Mouse (Mus musculus) limb, embryonic 14.5 days (tissue): ENCODE results near the gene Col18a1. TPM values are rescaled to one million over a fixed set of nuclear protein-coding genes. Genes with fewer than 3 reads are reported as not detected.

ENCODE experiments used
- ATAC-seq: fragments of 200-750 bp; cut with Nextera tagmentation; 2 replicates; pipeline ENCODE4 v1.8.0; 2017; ENCODE audit warnings: low read depth, moderate number of reproducible peaks, moderate TSS enrichment; ENCODE audit not compliant: low FRiP score
- DNase-seq: peaks from one replicate; pipeline ENCODE4 v3.0.0-alpha.2; 2015; ENCODE audit warnings: low spot score
- H3K27ac ChIP-seq: fragments of 300-500 bp; sonication (generic); replicated peaks from 2 replicates; pipeline ENCODE4 v1.5.1; 2014; ENCODE audit warnings: low read depth, mild to moderate bottlenecking, low read length, moderate library complexity, mixed read lengths
- H3K27me3 ChIP-seq: fragments of 300-500 bp; sonication (generic); 2 replicates; pipeline ENCODE4 v1.6.1; 2014; ENCODE audit warnings: low read length, mixed read lengths; ENCODE audit not compliant: control insufficient read depth, insufficient read depth
- H3K36me3 ChIP-seq: fragments of 300-500 bp; sonication (generic); 2 replicates; pipeline ENCODE4 v1.6.1; 2014; ENCODE audit warnings: mild to moderate bottlenecking, low read length, moderate library complexity, mixed read lengths; ENCODE audit not compliant: control insufficient read depth, insufficient read depth
- H3K4me1 ChIP-seq: fragments of 300-500 bp; sonication (generic); 2 replicates; pipeline ENCODE4 v1.6.1; 2014; ENCODE audit warnings: antibody characterized with exemption, low read length, mixed read lengths; ENCODE audit not compliant: control insufficient read depth, insufficient read depth
- H3K4me2 ChIP-seq: fragments of 300-500 bp; sonication (generic); replicated peaks from 2 replicates; pipeline ENCODE4 v1.6.1; 2014; ENCODE audit warnings: low read depth, mild to moderate bottlenecking, low read length, moderate library complexity; ENCODE audit not compliant: severe bottlenecking
- H3K4me3 ChIP-seq: fragments of 300-500 bp; sonication (generic); replicated peaks from 2 replicates; pipeline ENCODE4 v1.5.1; 2014; ENCODE audit warnings: low read length
- H3K9ac ChIP-seq: fragments of 300-500 bp; sonication (generic); 2 replicates; pipeline ENCODE4 v1.6.1; 2014; ENCODE audit warnings: mild to moderate bottlenecking, low read depth, low read length, moderate library complexity; ENCODE audit not compliant: severe bottlenecking
- H3K9me3 ChIP-seq: fragments of 300-500 bp; sonication (generic); 2 replicates; pipeline ENCODE4 v1.6.1; 2016; ENCODE audit warnings: low read length; ENCODE audit not compliant: control insufficient read depth
- POLR2A ChIP-seq: fragments of 200-500 bp; IDR thresholded peaks from 2 replicates; pipeline ENCODE4 v1.8.0; 2012; ENCODE audit warnings: inconsistent platforms, mild to moderate bottlenecking, moderate library complexity, borderline replicate concordance; ENCODE audit not compliant: insufficient read depth, insufficient read length; ENCODE audit errors: extremely low read depth
- WGBS: fragments of 180-500 bp; shearing (Covaris S2); extraction: QIAGEN DNeasy Blood & Tissue Kit; methylation state at CpG from one replicate; pipeline ENCODE4 v1.1.7; 2014; 5-methylcytosine and 5-hydroxymethylcytosine counted together
- polyA plus RNA-seq, 2 experiments: library from polyadenylated mRNA; depleted of rRNA in 1 of 2; stranded (reverse) in 1 of 2; unstranded in 1 of 2; fragments of >200 nt; fragmentation: Nextera tagmentation in 1 of 2; extraction: Ambion mirVana in 1 of 2; gene quantifications; 2 replicates each; pipeline versions ENCODE4 v1.2.1 to v1.2.3; 2012 to 2014

Gene Col18a1
- polyA plus RNA-seq, 2 experiments = 66.4 to 77.8 TPM

DNA sequence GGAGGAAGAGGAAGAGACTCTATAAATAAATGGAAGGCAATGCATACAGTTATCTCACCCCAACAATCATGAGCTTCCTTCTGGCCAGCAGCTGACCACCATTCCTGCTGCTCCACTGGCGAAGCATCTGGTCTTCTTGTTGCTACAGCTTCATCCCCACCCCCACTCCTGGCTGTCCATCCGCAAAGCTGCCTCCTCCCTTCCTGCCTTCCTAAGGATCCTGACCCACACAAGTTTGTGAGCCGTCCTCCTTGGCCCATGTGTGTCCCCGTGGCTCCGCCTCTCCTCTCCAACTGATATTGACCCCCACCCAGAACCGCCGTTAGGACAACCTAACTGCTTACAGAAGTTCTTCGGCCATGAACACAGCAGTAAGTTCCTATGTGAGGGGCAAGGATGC, 16.3 kb downstream of the Col18a1 start:
- H3K27ac ChIP-seq = no peak overlapping the region
- no peak for DNase-seq
- WGBS = 43% methylated on average over 8 of the region's 8 CpGs
- H3K4me3 ChIP-seq = no peak overlapping the region
- peaks cover 23% of the 10 kb centered on the region for H3K4me1 ChIP-seq
- H3K36me3 ChIP-seq = no peaks in the 10 kb centered on the region
- no peak for TF ChIP-seq POLR2A
- ATAC-seq = no peak
- no peak overlapping the region for H3K9ac ChIP-seq
- H3K27me3 ChIP-seq = no peaks in the 10 kb centered on the region
- no peak overlapping the region for H3K4me2 ChIP-seq
- no peaks in the 10 kb centered on the region for H3K9me3 ChIP-seq

DNA sequence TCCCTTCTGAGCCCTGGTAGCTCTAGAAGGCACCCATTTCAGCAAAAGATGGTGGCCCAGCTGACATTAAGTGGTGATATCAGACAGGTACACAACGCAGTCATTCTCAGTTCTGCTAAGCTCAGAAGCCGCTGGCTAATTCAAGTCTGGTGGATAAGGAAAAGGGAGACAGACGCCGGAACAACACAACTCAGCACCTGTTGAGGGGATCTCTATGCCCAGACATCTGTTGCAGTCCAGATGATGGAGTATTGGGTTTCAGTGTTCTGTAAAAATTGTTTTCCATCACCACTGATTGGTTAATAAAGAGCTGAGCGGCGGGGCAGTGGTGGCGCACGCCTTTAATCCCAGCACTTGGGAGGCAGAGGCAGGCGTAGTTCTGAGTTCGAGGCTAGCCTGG, 18.8 kb downstream of the Col18a1 start:
- H3K4me1 ChIP-seq = peaks cover 23% of the 10 kb centered on the region
- no peak for ATAC-seq
- peak; percentile 49 for DNase-seq
- no peak overlapping the region for H3K27ac ChIP-seq
- no peak overlapping the region for H3K4me2 ChIP-seq
- H3K36me3 ChIP-seq = no peaks in the 10 kb centered on the region
- no peaks in the 10 kb centered on the region for H3K9me3 ChIP-seq
- no peak for TF ChIP-seq POLR2A
- no peak overlapping the region for H3K4me3 ChIP-seq
- no peak overlapping the region for H3K9ac ChIP-seq
- H3K27me3 ChIP-seq = no peaks in the 10 kb centered on the region
- 87% methylated on average over 10 of the region's 10 CpGs for WGBS

DNA sequence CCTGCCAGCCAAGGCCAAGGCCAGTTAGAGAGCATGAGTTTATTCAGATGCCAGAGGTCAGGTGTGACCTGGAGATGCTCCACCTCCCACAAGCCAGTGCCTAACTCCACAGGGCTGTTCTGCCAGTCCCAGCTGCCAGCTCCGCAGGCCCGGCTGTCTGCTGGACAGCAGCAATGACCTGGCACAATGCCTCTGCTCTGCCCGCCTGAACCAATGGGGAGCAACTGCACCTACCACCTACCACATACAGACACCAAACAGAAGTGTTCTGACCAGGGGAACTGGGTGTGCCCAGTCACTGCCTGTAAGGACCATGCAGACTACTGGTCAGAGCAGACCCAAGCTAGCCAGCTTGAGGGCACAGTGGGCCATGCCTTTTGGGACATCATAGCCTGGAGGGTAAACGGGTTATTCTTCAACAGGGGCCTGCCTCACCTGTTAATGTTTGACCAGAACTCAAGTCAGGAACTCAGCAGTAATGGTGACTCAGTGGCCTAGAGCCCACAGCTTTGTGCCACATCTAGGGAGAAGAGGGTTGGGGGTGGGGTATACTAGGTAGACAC, 19.4 kb downstream of the Col18a1 start:
- ATAC-seq (no peak), DNase-seq (no peak)
- Histone ChIP-seq H3K4me3 (no peak overlapping the region), H3K27ac (no peak overlapping the region), H3K27me3 (no peaks in the 10 kb centered on the region), H3K9ac (no peak overlapping the region), H3K4me2 (no peak overlapping the region), H3K9me3 (no peaks in the 10 kb centered on the region), H3K4me1 (peaks cover 19% of the 10 kb centered on the region), H3K36me3 (no peaks in the 10 kb centered on the region)
- 82% methylated on average over 4 of the region's 4 CpGs for WGBS
- TF ChIP-seq POLR2A = no peak

DNA sequence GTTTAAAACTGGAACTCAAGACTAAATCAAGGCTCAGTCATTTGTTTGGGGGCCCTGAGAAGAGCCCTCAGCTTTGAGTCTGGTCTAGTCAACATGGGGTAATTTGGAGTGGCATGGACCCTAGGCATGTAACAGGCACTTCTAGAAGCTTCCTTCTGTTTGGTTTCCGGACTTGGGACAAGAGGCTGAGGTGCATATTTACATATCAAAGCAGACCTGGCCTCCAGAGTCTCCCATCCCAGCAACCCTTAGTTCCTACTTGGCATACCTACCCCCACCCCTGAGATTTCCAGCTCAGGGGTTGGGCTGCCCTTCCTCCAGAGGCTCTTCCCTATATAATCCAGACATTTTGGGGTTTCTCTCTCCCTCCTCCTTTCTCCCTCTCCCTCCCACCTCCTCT, 20.4 kb downstream of the Col18a1 start:
- H3K4me2 ChIP-seq = no peak overlapping the region
- ATAC-seq (no peak), DNase-seq (no peak)
- no peak overlapping the region for H3K4me3 ChIP-seq
- no peak for TF ChIP-seq POLR2A
- H3K4me1 ChIP-seq = peaks cover 9% of the 10 kb centered on the region
- 64% methylated on average over 1 of the region's 1 CpGs for WGBS
- H3K36me3 ChIP-seq = no peaks in the 10 kb centered on the region
- no peak overlapping the region for H3K9ac ChIP-seq
- no peaks in the 10 kb centered on the region for H3K9me3 ChIP-seq
- H3K27ac ChIP-seq = no peak overlapping the region
- no peaks in the 10 kb centered on the region for H3K27me3 ChIP-seq

DNA sequence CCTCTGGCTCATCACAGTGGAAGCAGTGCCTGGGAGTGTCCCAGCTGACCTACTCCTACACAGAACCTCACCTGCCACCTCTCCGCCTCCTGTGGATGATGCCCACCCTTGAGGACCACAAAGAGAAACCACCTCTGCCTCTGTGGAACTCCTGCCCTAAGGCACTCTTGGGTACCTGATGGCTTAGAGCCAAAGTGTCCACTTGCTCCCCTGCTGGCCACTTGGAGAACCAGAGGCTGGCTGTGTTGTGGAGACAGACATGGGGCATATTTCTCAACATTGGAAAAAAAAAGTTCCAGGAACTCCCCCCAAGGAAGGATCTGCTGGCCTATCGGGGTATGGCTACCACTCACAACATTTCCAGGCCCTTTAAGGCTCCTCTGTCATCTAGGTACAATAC, 22.0 kb downstream of the Col18a1 start:
- Histone ChIP-seq H3K9me3 (no peaks in the 10 kb centered on the region), H3K36me3 (no peaks in the 10 kb centered on the region), H3K27me3 (no peaks in the 10 kb centered on the region), H3K9ac (no peak overlapping the region), H3K4me1 (no peaks in the 10 kb centered on the region), H3K27ac (no peak overlapping the region), H3K4me2 (no peak overlapping the region), H3K4me3 (no peak overlapping the region)
- no peak for TF ChIP-seq POLR2A
- no peak for ATAC-seq
- DNase-seq = no peak
- 100% methylated on average over 2 of the region's 2 CpGs for WGBS

DNA sequence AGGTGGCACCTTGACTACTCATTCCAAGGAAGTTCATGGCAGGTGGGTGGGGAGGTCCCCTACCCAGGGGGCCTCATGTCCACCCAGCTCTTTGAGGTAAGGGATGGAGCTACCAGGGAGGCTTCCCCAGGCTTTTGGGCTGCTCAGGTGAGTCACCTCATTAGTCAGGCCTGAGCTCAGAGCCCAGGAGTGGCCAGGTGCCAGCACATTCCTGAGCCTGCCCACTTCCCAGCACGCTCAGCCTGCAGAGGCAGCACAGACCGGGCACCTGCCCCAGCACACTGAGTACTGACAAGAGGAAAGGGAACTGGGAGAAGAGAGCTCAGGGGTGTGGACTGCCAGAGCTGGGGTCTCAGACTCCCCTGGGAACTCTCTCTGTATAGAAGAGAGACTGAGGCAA, 24.0 kb downstream of the Col18a1 start:
- H3K9ac ChIP-seq = no peak overlapping the region
- no peak for TF ChIP-seq POLR2A
- 83% methylated on average over 2 of the region's 2 CpGs for WGBS
- H3K4me1 ChIP-seq = no peaks in the 10 kb centered on the region
- H3K9me3 ChIP-seq = no peaks in the 10 kb centered on the region
- no peak for DNase-seq
- no peaks in the 10 kb centered on the region for H3K27me3 ChIP-seq
- H3K27ac ChIP-seq = no peak overlapping the region
- no peak for ATAC-seq
- H3K4me2 ChIP-seq = no peak overlapping the region
- H3K4me3 ChIP-seq = no peak overlapping the region
- no peaks in the 10 kb centered on the region for H3K36me3 ChIP-seq
